Mouse (Mus musculus) spleen, adult 2 months (tissue): ENCODE results near the gene Zmynd12.

Source experiments
- CTCF ChIP-seq: fragments of 200-500 bp; IDR thresholded peaks from 2 replicates; pipeline ENCODE4 v1.5.1; 2011; ENCODE audit warnings: mild to moderate bottlenecking, inconsistent platforms; ENCODE audit not compliant: insufficient read depth, insufficient read length, insufficient replicate concordance; ENCODE audit errors: extremely low read depth
- POLR2A ChIP-seq: fragments of 200-500 bp; IDR thresholded peaks from 2 replicates; pipeline ENCODE4 v1.6.1; 2011; ENCODE audit warnings: low read depth, low read length, inconsistent platforms

GRCm38 (mm10) chr4:119417894-119418293, 4.7 kb upstream of the Zmynd12 start:
- no peak for TF ChIP-seq CTCF
- TF ChIP-seq POLR2A, result no peak
